Mouse (Mus musculus) erythroblast, embryonic 14.5 days (primary cell): Measurements from ENCODE around the gene Nudcd2.

Experiments
- GATA1 ChIP-seq: IDR thresholded peaks from 2 replicates; pipeline ENCODE4 v1.6.1; 2012; ENCODE audit warnings: low read length, inconsistent platforms, mixed read lengths
- TAL1 ChIP-seq: IDR thresholded peaks from 3 replicates; pipeline ENCODE4 v1.6.1; 2012; ENCODE audit warnings: low read length, inconsistent platforms, mixed read lengths

- TF ChIP-seq TAL1, result no peak
- no peak for TF ChIP-seq GATA1
These were observed 8.3 kb downstream of the Nudcd2 start for GRCm38 (mm10) chr11:40741605-40742262.
